Mouse (Mus musculus): ENCODE data around the gene Apoa4. TPM values are rescaled to one million over a fixed set of nuclear protein-coding genes. Genes with fewer than 3 reads are reported as not detected.

Gene Apoa4
- polyA plus RNA-seq, 1 experiment from 2014 or later = 91.9 TPM

DNA sequence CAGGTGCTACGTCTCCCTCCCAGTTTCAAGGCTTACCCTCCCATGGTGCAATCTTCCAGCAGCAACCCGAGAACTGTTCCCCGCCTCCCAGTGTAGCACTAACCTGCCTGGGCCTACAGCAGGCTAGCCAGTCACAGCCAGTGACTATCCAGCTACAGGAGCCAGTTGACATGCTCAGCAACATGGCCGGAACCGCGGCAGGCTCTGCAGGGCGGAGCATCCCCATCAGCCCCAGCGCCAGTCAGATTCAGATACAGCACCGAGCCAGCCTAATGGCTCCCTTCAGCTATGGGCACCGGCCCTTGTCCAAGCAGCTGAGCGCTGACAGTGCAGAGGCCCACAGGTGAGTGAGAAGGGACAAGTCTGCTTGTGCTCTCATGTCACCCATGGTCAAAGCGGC, 30.0 kb upstream of the Apoa4 start:
- H3K4me2 ChIP-seq = no peak overlapping the region
- H3K9ac ChIP-seq = no peak overlapping the region
- WGBS = 91% methylated on average over 12 of the region's 12 CpGs
- H3K27me3 ChIP-seq (replicated peaks) = no peaks in the 10 kb centered on the region
- H3K36me3 ChIP-seq = peaks cover 36% of the 10 kb centered on the region
- H3K4me3 ChIP-seq (replicated peaks) = no peak overlapping the region
- ATAC-seq (ENCODE audit: insufficient read depth, low FRiP score, low read depth) = no peak
- H3K9me3 ChIP-seq = no peaks in the 10 kb centered on the region
- H3K4me1 ChIP-seq = peaks cover 5% of the 10 kb centered on the region
- no peak overlapping the region for H3K27ac ChIP-seq

GRCm38 (mm10) chr9:46214276-46214675, 26.2 kb upstream of the Apoa4 start:
- Histone ChIP-seq H3K36me3 (peaks cover 27% of the 10 kb centered on the region), H3K9ac (no peak overlapping the region), H3K27me3 (replicated peaks) (no peaks in the 10 kb centered on the region), H3K4me2 (no peak overlapping the region), H3K4me3 (replicated peaks) (no peak overlapping the region), H3K27ac (no peak overlapping the region), H3K9me3 (no peaks in the 10 kb centered on the region), H3K4me1 (no peaks in the 10 kb centered on the region; the same call in 1 of the 2 replicates)
- no peak for ATAC-seq (ENCODE audit: insufficient read depth, low FRiP score, low read depth)
- 50% methylated on average over 4 of the region's 4 CpGs for WGBS

- Histone ChIP-seq H3K4me2 (no peak overlapping the region), H3K27ac (no peak overlapping the region; the same call in 1 of the 2 replicates), H3K4me3 (replicated peaks) (no peak overlapping the region), H3K4me1 (no peaks in the 10 kb centered on the region; the same call in 1 of the 2 replicates), H3K9me3 (no peaks in the 10 kb centered on the region), H3K27me3 (replicated peaks) (no peaks in the 10 kb centered on the region), H3K9ac (no peak overlapping the region), H3K36me3 (peaks cover 26% of the 10 kb centered on the region)
- WGBS = 85% methylated on average over 10 of the region's 10 CpGs
- no peak for ATAC-seq (ENCODE audit: insufficient read depth, low FRiP score, low read depth)
Observed at GRCm38 (mm10) chr9:46214946-46215337, 25.6 kb upstream of the Apoa4 start.

DNA sequence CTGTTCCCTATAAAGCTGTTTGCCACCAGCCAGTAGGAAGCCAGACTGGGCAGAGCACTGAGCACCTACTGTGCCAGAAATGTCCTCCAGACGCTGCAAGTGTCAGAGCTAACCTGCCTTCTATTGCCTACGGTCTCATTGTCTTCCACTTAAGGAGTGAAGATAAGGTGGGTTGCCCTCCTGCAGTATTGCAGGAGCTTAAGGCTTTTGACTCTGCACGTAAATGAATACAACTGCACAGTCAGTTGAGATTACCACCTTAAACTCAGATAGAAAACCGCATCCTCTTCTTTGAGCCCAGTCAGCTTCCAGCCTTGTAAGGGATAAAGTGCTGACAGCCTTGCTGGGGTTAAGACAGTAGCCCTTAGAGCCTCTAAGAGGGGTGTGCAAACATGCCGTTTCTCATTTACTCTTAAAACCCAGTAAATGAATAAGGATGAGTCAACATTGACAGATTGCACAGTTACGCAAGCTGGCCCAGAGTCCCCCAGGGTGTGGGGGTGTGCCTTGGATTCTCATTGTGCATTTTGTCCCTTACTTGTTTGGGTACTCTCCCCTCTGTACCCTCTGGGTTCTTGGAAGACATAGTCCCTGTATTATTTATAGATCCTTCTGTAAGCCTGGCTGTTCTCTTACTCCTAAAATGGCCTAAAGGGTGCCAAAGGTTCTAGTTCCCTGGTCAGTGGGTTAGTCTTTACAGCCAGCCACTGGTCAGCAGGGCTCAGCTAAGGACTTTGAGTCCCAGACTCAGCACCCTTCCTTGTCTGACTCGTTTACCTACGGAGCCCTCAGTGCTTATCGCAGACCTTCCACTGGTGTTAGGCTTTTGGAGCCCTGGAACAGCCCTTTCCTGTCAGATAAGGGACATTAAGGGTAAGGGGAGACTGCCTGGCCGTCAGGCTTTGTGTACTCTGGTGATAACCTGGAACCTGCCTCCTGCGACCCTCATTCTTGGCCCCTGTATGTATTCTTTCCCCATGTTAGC, 24.9 kb upstream of the Apoa4 start:
- no peak overlapping the region for H3K4me2 ChIP-seq
- H3K4me1 ChIP-seq = no peaks in the 10 kb centered on the region; the same call in 1 of the 2 replicates
- H3K9ac ChIP-seq = no peak overlapping the region
- 47% methylated on average over 11 of the region's 11 CpGs for WGBS
- ATAC-seq (ENCODE audit: insufficient read depth, low FRiP score, low read depth) = peak; percentile 16; the same call in 1 of the 2 replicates
- H3K36me3 ChIP-seq = peaks cover 30% of the 10 kb centered on the region
- H3K27me3 ChIP-seq (replicated peaks) = no peaks in the 10 kb centered on the region
- H3K4me3 ChIP-seq (replicated peaks) = no peak overlapping the region
- H3K27ac ChIP-seq = peak overlapping the region; percentile 24; the same call in 1 of the 2 replicates
- no peaks in the 10 kb centered on the region for H3K9me3 ChIP-seq

GRCm38 (mm10) chr9:46216744-46217470, 23.6 kb upstream of the Apoa4 start:
- Histone ChIP-seq H3K27me3 (replicated peaks) (no peaks in the 10 kb centered on the region), H3K4me2 (no peak overlapping the region), H3K4me1 (no peaks in the 10 kb centered on the region; the same call in 1 of the 2 replicates), H3K4me3 (replicated peaks) (no peak overlapping the region), H3K9me3 (no peaks in the 10 kb centered on the region), H3K36me3 (peaks cover 34% of the 10 kb centered on the region), H3K9ac (no peak overlapping the region), H3K27ac (no peak overlapping the region)
- 84% methylated on average over 13 of the region's 13 CpGs for WGBS
- no peak for ATAC-seq (ENCODE audit: insufficient read depth, low FRiP score, low read depth)

DNA sequence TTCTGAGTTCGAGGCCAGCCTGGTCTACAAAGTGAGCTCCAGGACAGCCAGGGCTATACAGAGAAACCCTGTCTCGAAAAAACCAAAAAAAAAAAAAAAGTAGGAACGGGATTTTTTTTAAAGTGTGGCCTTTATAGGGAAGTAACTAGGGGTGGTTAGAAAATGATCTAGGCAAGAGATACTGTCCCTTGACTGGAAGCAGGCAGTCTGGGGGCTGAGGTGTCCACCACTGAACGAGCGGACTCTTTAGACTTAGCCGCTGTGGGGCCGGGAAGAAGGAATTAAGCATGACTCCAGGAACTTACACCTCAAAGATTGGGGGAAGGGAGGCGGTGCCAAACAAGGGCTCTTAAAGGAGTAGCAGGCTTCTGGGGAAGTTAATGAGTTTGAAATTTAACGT, 22.3 kb upstream of the Apoa4 start:
- H3K9ac ChIP-seq = no peak overlapping the region
- no peaks in the 10 kb centered on the region for H3K9me3 ChIP-seq
- peaks cover 29% of the 10 kb centered on the region for H3K36me3 ChIP-seq
- no peak for ATAC-seq (ENCODE audit: insufficient read depth, low FRiP score, low read depth)
- no peaks in the 10 kb centered on the region; the same call in 1 of the 2 replicates for H3K4me1 ChIP-seq
- H3K27me3 ChIP-seq (replicated peaks) = no peaks in the 10 kb centered on the region
- WGBS = 85% methylated on average over 9 of the region's 9 CpGs
- no peak overlapping the region for H3K4me3 ChIP-seq (replicated peaks)
- no peak overlapping the region for H3K4me2 ChIP-seq
- H3K27ac ChIP-seq = no peak overlapping the region

GRCm38 (mm10) chr9:46223090-46223489, 17.4 kb upstream of the Apoa4 start:
- H3K36me3 ChIP-seq = peaks cover 23% of the 10 kb centered on the region
- 75% methylated on average over 6 of the region's 6 CpGs for WGBS
- H3K27me3 ChIP-seq (replicated peaks) = no peaks in the 10 kb centered on the region
- no peak overlapping the region for H3K27ac ChIP-seq
- H3K4me3 ChIP-seq (replicated peaks) = no peak overlapping the region
- no peaks in the 10 kb centered on the region for H3K4me1 ChIP-seq
- no peak for ATAC-seq (ENCODE audit: insufficient read depth, low FRiP score, low read depth)
- H3K9ac ChIP-seq = no peak overlapping the region
- no peaks in the 10 kb centered on the region for H3K9me3 ChIP-seq
- H3K4me2 ChIP-seq = no peak overlapping the region

- ATAC-seq (ENCODE audit: insufficient read depth, low FRiP score, low read depth) = no peak
- Histone ChIP-seq H3K9ac (no peak overlapping the region), H3K27me3 (replicated peaks) (no peaks in the 10 kb centered on the region)
Observed at GRCm38 (mm10) chr9:46224101-46224500, 16.4 kb upstream of the Apoa4 start.

DNA sequence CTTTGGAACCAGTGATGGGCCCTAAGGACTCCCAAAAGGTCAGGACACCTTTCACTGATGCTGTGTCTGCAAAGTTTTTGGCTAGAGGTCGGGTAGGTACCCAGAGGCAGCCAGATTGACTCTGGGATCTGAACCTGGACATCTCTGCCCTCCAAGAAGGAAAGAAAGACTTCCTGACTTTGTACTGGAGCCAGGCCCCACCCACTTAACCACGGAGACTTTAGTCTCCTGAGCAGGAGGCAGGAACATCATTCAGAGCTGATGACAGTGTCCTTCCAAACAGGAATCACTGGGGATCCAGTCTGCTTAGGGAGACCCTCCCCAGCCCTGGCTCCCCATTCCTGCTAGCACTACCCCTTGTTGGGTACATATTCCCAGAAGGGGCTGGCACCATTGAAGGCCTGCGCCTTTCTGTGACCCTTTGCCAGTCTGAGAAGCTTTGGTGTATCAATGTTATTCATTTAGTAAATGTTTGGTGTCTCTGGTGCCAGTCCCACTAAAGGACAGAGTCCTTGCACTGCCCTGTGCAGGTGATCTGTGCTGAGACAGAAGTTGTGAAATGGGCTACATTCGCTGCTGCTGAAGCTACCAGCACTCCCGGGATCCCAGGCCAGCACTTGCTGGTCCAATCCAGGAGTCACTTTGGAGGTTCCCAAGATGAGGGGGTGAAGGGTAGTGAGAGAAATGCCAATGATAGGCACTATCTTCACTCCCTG, 15.4 kb upstream of the Apoa4 start:
- Histone ChIP-seq H3K36me3 (peaks cover 21% of the 10 kb centered on the region), H3K9ac (no peak overlapping the region), H3K27me3 (replicated peaks) (no peaks in the 10 kb centered on the region), H3K4me1 (peaks cover 6% of the 10 kb centered on the region), H3K9me3 (no peaks in the 10 kb centered on the region), H3K4me3 (replicated peaks) (no peak overlapping the region), H3K4me2 (no peak overlapping the region), H3K27ac (no peak overlapping the region)
- WGBS = 59% methylated on average over 5 of the region's 5 CpGs
- no peak for ATAC-seq (ENCODE audit: insufficient read depth, low FRiP score, low read depth)

More at GRCm38 (mm10) chr9:46224101-46224500, 16.4 kb upstream of the Apoa4 start:
- Histone ChIP-seq H3K9me3 (no peaks in the 10 kb centered on the region), H3K4me2 (no peak overlapping the region), H3K36me3 (peaks cover 23% of the 10 kb centered on the region), H3K4me3 (replicated peaks) (no peak overlapping the region), H3K4me1 (no peaks in the 10 kb centered on the region), H3K27ac (no peak overlapping the region)
- 70% methylated on average over 3 of the region's 3 CpGs for WGBS

DNA sequence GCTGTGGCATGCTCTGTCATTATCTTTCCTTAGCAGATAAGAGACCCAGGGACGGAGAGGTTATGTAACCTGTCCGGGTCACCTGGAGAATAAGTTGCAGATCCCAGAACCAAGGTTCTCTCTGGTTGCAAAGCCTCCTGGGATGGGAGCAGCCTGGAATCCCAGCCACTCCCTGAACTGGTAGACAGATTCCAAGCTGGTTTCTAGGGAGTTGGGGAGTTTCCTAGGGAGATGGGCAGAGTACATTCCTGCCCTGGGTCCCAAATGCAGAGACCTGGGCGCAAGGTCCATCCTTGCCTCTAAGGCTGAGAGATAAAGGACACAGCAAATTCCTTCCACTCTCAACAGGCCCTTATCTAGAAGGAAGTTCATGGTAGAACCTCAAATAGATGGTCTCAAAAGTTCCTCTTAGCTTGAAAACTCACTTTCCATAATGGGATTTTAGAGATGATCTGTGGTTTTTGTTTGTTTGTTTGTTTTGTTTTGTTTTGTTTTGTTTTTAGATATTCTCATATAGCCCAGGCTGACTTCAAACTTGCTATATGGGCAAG, 13.4 kb upstream of the Apoa4 start:
- WGBS = 77% methylated on average over 3 of the region's 3 CpGs
- H3K4me2 ChIP-seq = no peak overlapping the region
- ATAC-seq (ENCODE audit: insufficient read depth, low FRiP score, low read depth) = no peak
- H3K27ac ChIP-seq = no peak overlapping the region
- peaks cover 14% of the 10 kb centered on the region for H3K4me1 ChIP-seq
- no peak overlapping the region for H3K4me3 ChIP-seq (replicated peaks)
- H3K9me3 ChIP-seq = no peaks in the 10 kb centered on the region
- no peak overlapping the region for H3K9ac ChIP-seq
- H3K36me3 ChIP-seq = peaks cover under 1% of the 10 kb centered on the region; the same call in 1 of the 2 replicates
- H3K27me3 ChIP-seq (replicated peaks) = no peaks in the 10 kb centered on the region

GRCm38 (mm10) chr9:46228491-46228890, 12.0 kb upstream of the Apoa4 start, which contains the start of gene Apoa1:
Apoa1 (plus strand) TSS chr9:46228580.
- no peak within 1 kb of the TSS for H3K9ac ChIP-seq
- no peaks in the 10 kb centered on the region for H3K36me3 ChIP-seq
- whole genome bisulfite sequencing = 50% methylated on average over 9 of the region's 9 CpGs
- H3K4me2 ChIP-seq = 0 out of 2 replicates have a peak within 1 kb of the TSS, but pooled peaks have one; percentile 2
- no peaks in the 10 kb centered on the region for H3K9me3 ChIP-seq
- H3K4me1 ChIP-seq = peaks cover 14% of the 10 kb centered on the region
- H3K27me3 ChIP-seq (replicated peaks) = no peaks in the 10 kb centered on the region
- H3K27ac ChIP-seq = no peak within 1 kb of the TSS
- peak; percentile 28; the same call in 1 of the 2 replicates for ATAC-seq (ENCODE audit: insufficient read depth, low FRiP score, low read depth)
- no peak within 1 kb of the TSS; the same call in 1 of the 2 replicates for H3K4me3 ChIP-seq (replicated peaks)
